Mouse (Mus musculus) 416B (cell line): Measurements from ENCODE around the gene Cnga4.
"Not testable (repeated sequence)": the region's sequence is repeated elsewhere in the genome, so short reads cannot be mapped to it uniquely, and the experiment has no call there.

Experiments used
- DNase-seq: peaks from one replicate; pipeline ENCODE4 v3.0.0; 2011; ENCODE audit warnings: low read depth

Gene Cnga4

DNA sequence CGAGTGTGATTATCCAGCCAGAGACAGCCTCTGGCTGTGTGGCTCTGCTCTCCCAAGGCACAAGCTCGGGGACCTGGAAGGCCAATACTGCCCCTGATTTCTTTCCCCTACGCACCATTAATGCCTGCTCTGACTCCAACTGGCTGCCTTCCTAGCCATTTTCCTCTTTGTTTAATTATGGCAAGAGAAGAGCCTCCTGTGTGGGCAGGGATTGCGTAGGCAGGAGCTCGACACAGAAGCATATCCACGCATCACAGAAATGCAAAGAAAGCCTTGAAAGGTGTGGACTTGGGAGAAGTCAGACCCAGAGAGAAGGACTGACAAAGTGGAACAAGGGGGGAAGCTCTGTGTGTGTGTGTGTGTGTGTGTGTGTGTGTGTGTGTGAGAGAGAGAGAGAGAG lies 10.0 kb downstream of the Cnga4 start:
- DNase-seq: no peak

DNA sequence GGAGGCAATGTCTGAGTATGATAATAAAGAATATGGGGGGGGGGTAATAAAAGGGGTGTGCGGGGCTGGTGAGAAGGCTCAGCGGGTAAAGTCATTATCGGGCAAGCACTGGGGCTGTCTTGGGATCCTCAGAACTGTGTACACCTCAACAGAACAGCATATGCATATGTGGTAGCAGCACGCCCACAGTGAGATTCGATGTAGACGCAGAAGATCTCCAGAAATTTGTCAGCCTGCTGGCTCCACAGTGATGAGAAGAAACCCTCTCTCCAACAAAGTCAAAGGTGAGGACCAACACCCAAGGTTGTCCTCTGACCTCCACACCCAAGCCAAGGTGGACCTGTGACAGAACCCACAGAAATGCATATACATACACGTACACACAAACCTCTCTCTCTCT lies 12.2 kb downstream of the Cnga4 start:
- DNase-seq: no peak

DNA sequence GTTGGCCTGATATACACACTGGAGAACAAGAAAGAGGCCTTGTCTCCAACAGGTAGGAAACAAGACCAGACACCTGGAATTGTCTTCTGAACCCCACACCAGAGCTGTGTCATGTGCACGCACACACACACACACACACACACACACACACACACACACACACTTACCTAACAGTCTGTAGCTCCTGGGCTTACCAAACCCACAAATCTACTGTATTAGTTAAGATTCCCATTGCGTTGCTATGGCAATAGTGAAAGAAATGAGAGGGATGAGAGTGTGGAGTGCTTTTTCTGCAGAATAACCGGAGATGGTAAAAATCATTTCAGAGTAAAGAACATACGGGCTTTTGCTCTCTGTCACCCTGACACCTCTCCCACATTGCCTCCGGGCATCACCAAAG lies 13.7 kb downstream of the Cnga4 start:
- DNase-seq: no peak

DNA sequence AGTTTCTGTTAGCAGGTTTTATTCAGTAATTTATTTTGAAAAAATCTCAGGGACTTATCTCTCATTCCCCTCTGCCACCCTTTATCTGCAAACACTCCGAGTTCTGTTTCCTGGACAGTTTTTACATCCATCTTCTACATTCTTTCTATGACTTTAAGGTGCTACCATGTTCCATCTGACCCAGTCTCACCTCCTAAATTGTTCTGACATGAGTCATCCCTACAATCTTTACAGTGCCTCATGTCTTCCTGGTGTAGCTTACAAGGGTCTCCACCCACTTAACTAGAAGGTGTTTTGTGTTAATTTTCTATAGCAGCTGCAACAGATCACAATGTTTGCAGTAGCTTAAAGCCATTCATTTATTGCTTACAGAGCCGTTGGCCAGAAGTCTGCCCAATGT lies 16.5 kb downstream of the Cnga4 start:
- no peak for DNase-seq

DNA sequence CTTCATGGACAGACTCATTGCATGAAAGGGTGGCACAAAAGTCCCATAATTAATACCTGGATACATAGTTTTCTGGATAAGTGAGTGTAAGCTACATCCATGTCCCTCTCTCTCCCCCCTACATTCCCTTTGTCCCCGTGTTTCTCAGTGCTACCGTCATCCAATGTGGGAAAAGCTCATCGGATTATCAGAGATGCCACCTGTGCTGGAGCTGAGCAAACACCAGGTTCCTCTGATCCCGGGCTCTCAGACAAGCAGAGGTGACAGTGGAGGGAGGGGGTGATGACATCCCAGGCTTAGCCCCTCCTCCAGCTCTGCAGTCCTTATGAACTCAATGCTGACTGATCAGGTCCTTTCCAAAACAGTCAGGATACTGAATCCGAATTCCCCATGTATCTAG lies 20.0 kb downstream of the Cnga4 start:
- no peak for DNase-seq

DNA sequence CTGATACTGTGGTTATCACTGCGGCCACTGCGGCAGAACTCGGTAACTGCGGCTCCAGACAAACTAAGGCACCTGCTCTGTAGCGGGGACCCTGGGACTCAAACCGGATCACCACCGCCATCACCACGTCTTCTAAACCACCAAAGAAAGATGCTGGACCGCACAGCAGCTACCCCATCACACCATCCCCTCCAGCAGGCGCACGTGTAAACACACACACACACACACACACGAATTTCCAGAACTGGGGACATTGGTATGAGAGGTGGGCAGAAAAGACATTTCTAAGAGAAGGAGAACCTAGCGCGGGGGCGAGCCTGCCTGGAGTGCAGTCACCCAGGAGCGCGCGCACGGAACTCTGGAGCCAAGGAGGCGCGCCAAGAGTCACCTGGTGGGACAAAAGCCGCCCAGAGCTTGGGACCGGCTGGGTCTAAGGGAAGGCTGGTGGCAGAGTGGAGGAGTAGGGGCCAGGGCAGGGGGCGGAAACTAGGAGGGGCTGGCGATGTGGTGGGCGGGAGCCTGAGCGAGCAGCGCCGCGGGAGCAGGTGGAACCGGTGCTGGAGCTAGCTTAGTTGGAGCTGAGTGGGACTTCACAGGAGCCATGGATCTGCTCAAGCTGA lies 21.2 kb downstream of the Cnga4 start, which contains the start of gene Cckbr:
Gene Cckbr, plus strand, starts transcription at position 308 of the 620 bp plus-strand sequence.
- DNase-seq: no peak

DNA sequence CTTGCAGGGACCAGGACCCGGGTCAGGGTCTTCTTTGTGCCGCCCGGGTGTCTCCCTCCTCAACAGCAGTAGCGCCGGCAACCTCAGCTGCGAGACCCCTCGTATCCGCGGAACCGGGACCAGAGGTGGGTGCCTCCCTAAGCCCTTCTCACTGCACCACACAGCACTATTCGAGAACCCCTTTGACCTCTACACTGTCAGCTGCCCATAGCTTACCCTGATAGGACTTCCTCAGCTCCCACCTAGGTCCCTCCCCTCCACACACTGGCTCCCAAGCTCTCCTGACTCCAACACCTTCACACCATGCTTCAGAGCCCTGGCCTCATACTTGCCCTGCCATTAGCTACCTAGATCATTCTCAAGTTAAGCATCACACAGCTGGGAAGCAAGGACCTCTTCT lies 21.7 kb downstream of the Cnga4 start:
- DNase-seq: no peak

DNA sequence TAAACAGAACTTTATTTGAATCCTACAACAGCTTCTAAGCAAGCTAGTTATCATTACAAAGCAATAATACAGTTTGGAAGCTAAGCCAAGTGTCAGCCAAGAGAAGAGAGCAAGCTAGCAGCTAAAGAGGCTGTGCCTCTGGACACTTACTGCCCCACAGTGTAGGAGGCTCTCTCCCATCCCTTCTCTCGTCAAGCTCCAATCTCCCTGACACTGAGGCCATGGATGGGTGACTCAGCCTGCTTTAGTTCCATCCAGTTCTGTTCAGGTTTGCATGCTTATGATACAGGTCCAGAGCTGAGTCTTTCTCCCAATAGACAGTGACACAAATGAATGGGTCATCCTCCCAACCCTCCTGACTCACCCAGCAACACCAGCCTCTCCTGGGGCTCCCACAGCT lies 27.7 kb downstream of the Cnga4 start:
- no peak for DNase-seq

DNA sequence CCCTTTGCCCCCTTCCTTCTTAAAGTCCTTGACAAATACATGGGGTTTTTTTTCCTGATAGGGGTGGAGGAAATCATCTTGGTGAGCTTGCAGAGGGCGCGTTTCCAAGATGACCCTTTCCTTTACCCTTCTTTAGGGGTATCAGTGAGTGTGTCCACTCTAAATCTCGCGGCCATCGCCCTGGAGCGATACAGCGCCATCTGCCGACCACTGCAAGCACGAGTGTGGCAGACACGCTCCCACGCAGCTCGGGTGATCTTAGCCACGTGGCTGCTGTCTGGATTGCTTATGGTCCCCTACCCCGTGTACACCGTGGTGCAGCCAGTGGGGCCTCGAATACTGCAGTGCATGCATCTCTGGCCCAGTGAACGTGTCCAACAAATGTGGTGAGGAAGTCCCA lies 29.5 kb downstream of the Cnga4 start:
- DNase-seq: no peak

DNA sequence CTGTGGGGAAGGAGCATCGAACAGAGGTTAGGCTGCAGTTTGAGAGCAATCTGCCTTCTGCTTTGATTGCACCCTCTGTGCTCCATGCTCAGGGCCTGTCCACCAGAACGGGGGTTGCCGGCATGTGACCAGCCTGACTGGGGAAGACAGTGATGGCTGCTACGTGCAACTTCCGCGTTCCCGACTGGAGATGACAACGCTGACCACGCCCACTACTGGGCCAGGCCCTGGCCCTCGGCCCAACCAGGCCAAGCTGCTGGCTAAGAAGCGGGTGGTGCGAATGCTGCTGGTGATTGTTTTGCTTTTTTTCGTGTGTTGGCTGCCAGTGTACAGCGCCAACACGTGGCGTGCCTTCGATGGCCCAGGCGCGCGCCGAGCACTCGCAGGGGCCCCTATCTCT lies 30.4 kb downstream of the Cnga4 start:
- no peak for DNase-seq

DNA sequence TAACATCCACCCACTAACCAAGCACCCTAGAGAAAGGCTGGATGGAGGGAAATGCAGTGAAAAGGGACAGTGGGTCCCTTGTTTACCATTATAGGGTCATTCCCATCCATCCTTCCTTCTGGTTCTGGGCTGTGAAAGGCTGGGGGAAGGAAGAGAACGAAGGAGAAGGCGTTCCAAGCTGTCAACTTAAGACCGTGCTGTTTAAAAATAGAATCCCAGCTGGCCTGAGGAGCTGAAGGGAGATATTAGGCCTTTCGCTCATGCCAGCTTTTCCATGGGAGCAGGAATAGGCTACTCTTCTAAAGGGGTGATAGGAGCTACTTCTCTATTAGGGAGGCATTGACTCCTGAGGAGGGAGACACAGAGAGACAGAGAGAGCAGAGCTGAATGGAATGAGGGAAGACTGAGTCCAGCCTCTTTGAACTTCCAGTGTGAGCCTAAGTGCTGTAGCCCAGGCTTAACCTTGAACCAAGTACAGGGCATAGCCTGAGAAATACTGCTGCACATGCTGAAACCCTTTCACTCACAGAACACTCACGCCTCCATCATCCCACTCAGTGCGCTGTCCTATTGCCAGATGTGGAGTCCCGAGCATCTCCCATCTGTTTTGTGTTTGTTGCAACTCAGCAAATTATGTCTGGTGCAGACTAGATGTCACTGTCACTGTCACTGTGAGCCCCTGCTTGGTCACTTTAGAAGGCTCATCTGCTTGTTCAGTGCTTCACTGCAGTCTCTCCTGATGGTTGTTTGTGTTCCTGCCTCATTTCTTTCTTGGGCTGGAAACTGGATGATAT lies 33.8 kb downstream of the Cnga4 start:
- no peak for DNase-seq

DNA sequence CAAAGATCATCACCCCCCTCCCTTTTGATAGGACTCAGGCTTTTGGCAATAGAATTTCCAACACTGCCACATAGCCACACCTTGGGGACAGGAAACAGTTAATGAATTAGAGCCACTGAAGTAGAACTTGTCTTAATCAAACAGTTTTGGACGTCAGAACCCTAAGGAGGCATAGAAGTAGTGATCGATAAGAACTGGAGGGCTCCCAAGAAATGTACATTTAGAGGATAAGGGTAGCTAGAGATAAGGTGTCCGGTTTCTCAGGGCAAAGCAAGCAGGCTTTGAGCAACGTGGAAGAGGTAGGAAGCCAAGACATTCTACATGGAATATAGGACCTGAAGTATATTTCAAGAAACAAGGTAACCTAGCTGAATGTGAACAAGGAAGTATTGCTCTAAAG lies 37.1 kb downstream of the Cnga4 start:
- DNase-seq: no peak

DNA sequence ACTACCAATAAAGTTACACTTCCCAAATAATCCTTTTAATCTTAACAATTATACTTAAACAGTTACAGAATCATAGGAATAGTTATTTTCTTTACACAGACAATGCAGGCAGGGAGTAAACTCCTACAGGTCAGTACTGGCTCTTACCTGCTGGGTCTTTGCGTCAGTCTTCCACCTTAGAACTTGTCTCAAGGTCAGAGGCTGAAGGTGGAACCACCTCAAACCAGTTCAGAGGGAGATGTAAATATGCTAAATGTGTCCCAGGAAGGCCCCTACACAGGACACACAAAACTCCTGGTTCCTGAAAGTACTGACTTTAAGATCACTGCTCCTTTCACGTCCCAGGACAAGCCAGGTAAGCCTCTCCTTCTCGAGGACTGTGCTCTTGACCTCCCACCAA lies 40.7 kb downstream of the Cnga4 start:
- DNase-seq: no peak

DNA sequence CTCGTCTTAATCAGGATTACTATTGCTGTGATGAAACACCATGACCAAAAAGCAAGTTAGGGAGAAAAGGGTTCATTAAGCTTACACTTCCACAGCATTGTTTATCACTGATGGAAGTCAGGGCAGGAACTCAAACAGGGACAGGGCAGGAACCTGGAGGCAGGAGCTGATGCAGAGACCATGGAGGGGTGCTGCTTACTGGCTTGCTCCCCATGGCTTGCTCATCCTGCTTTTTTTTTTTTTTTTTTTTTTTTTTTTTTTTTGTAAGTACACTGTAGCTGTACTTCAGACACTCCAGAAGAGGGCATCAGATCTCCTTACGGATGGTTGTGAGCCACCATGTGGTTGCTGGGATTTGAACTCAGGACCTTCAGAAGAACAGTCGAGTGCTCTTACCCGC lies 49.0 kb downstream of the Cnga4 start:
- not testable (repeated sequence) for DNase-seq
